Mouse (Mus musculus) lung, adult 2 months (tissue): ENCODE measurements around the gene Tle3. TPM values are rescaled to one million over a fixed set of nuclear protein-coding genes. Genes with fewer than 3 reads are reported as not detected.

Experiments used
- DNase-seq: peaks from one replicate; pipeline ENCODE4 v3.0.0; 2022
- H3K4me1 ChIP-seq: fragments of 200-500 bp; 2 replicates; pipeline ENCODE4 v1.6.1; 2011; ENCODE audit warnings: low read length; ENCODE audit not compliant: control insufficient read depth, insufficient read depth
- H3K4me3 ChIP-seq: fragments of 200-500 bp; replicated peaks from 2 replicates; pipeline ENCODE3; 2011; ENCODE audit warnings: low read depth, mild to moderate bottlenecking, control low read depth, low read length; ENCODE audit errors: extremely low read depth
- CTCF ChIP-seq: fragments of 200-500 bp; IDR thresholded peaks from 2 replicates; pipeline ENCODE4 v1.5.1; 2011; ENCODE audit warnings: mild to moderate bottlenecking, low read length, control low read depth; ENCODE audit not compliant: insufficient read depth
- POLR2A ChIP-seq: fragments of 200-500 bp; IDR thresholded peaks from 2 replicates; pipeline ENCODE4 v1.6.1; 2011; ENCODE audit warnings: low read depth, mild to moderate bottlenecking, control low read depth, low read length, borderline replicate concordance; ENCODE audit errors: extremely low read depth
- WGBS: fragments of 180-500 bp; shearing (Covaris S2); methylation state at CpG from one replicate; pipeline ENCODE4 v1.1.7; 2018; 5-methylcytosine and 5-hydroxymethylcytosine counted together
- polyA plus RNA-seq: library from polyadenylated mRNA; depleted of rRNA; stranded (reverse); fragments of >200 nt; gene quantifications from 2 replicates; pipeline ENCODE4 v1.2.3, GENCODE M21; 2012

Tle3 gene
- polyA plus RNA-seq, 1 experiment = 55.1 TPM

DNA sequence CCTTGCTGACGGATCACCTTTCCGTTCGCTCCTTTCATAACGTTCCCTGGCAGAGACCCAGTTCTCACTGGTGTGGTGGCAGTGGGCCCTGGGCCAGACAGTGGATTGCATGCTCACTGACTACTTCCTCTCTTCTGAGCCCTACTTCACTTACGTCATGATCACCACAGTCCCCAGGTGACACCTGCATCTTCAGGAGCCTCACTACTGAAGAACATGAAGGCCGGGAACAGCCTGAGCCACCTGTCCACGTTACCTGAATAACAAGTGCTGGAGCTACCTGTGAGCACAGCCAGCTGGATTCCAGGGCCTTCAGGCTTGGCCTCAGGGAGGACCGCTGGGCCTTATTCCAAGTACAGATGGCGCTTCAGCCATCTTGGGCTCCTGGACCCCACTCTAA, 24.1 kb upstream of the Tle3 start:
- H3K4me3 ChIP-seq = no peak overlapping the region
- no peak for TF ChIP-seq POLR2A
- TF ChIP-seq CTCF = no peak
- DNase-seq = no peak
- peaks cover 14% of the 10 kb centered on the region for H3K4me1 ChIP-seq
- 60% methylated on average over 9 of the region's 9 CpGs for WGBS

GRCm38 (mm10) chr9:61348616-61349015, 23.6 kb upstream of the Tle3 start:
- Histone ChIP-seq H3K4me3 (no peak overlapping the region), H3K4me1 (peaks cover 14% of the 10 kb centered on the region)
- no peak for TF ChIP-seq POLR2A
- no peak for TF ChIP-seq CTCF
- 77% methylated on average over 6 of the region's 6 CpGs for WGBS
- no peak for DNase-seq

GRCm38 (mm10) chr9:61349697-61350096, 22.5 kb upstream of the Tle3 start:
- Histone ChIP-seq H3K4me1 (peaks cover 14% of the 10 kb centered on the region), H3K4me3 (no peak overlapping the region)
- 47% methylated on average over 7 of the region's 7 CpGs for WGBS
- no peak for DNase-seq
- TF ChIP-seq CTCF = no peak
- no peak for TF ChIP-seq POLR2A

DNA sequence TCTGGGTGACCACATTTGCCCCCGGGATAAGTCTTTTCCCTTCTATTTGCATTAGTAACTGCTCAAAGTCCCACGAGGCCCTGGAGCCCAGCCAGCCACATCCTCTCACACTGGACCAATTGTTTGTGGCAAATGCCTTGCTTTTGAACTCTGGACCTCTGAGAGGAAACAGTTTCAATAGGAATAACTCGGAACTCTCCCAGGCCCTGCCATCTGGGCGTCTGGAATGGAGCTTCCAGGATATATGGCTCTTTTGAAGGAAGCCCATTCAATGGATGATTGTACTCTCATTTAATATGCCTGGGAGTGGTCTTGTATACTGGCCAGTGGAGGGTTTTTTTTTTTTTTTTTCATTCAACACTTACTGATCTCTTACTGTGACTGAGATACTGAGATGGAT, 21.0 kb upstream of the Tle3 start:
- TF ChIP-seq CTCF = no peak
- TF ChIP-seq POLR2A = no peak
- DNase-seq = no peak
- no peak overlapping the region for H3K4me3 ChIP-seq
- 33% methylated on average over 4 of the region's 4 CpGs for WGBS
- H3K4me1 ChIP-seq = peaks cover 14% of the 10 kb centered on the region

GRCm38 (mm10) chr9:61358933-61359332, 13.2 kb upstream of the Tle3 start:
- Histone ChIP-seq H3K4me1 (no peaks in the 10 kb centered on the region), H3K4me3 (no peak overlapping the region)
- WGBS = 90% methylated on average over 4 of the region's 4 CpGs
- TF ChIP-seq POLR2A = no peak
- no peak for TF ChIP-seq CTCF
- no peak for DNase-seq

DNA sequence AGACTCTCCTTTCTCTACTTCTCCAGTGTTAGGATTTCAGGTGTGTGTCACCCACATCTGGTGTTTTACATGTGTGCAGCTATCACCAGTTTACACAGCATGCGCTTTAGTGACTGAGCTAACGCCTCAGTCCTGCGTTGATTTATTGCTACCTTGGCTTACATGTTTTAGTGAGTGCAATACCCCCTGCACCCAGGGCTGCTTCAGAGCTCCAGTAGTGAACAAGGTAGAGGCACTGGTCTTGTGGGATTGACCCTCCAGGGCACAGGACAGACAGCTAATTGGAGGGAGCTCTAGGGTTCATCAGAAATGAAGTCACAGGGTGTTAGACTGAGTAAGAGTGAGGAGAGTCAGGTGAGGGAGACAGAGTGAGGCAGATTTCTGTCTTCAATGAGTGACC, 12.4 kb upstream of the Tle3 start:
- H3K4me3 ChIP-seq = no peak overlapping the region
- WGBS = 99% methylated on average over 3 of the region's 3 CpGs
- TF ChIP-seq CTCF (no peak), POLR2A (no peak)
- DNase-seq = no peak
- H3K4me1 ChIP-seq = no peaks in the 10 kb centered on the region

GRCm38 (mm10) chr9:61360163-61360562, 12.0 kb upstream of the Tle3 start:
- DNase-seq = no peak
- TF ChIP-seq POLR2A (no peak), CTCF (no peak)
- no peak overlapping the region for H3K4me3 ChIP-seq
- H3K4me1 ChIP-seq = no peaks in the 10 kb centered on the region
- 96% methylated on average over 8 of the region's 8 CpGs for WGBS

DNA sequence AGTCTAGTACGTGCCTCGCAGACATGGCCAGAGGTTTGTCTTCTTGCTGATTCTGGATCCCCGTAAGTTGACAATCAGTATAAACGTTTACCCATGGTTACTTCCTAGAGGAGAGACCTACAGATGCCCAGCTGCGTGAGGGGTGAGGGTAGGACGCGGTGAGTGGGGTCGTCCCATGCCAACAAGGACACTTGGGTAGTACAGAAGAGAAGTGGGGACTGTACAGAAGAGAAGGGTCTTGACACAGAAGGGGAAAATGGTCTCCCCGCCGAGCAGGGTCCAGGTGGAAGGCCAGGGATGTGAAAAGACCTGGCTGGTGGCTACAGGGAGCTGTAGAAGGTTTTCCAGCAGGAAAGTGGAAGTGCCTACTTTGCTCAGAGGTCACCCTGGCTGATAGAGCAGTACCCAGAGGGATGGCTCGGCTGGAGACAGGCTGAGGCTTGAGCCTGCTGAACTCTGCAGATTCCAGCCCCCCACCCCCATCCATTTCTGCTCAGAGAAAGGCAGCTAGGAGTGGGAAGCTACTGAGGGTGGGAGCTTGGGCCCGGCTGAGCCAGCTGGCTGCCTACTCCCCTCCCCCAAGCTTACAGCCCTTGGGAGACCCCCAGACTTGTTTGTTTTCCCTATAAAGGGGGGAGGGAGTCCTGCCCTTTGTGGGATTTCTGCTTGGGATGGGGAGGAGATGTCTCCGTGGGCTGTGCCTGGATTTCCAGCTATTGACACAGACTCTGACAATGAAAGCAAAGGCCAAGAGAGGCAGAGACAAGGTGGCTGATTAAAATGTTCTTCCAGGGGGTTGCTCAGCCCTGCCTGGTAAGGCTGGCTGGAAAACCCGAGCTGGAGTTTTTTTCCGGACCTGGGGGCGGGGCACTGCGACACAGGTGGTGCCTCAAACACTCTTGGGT, 11.2 kb upstream of the Tle3 start:
- TF ChIP-seq CTCF = no peak
- TF ChIP-seq POLR2A = no peak
- WGBS = 55% methylated on average over 17 of the region's 17 CpGs
- Histone ChIP-seq H3K4me3 (no peak overlapping the region), H3K4me1 (no peaks in the 10 kb centered on the region)
- no peak for DNase-seq

- peaks cover 3% of the 10 kb centered on the region; the same call in 1 of the 2 replicates for H3K4me1 ChIP-seq
- no peak overlapping the region for H3K4me3 ChIP-seq
- WGBS = 56% methylated on average over 9 of the region's 9 CpGs
- TF ChIP-seq CTCF = no peak
- no peak for TF ChIP-seq POLR2A
- DNase-seq = no peak
These were observed 9.0 kb upstream of the Tle3 start for GRCm38 (mm10) chr9:61363194-61363593.

- TF ChIP-seq POLR2A = no peak
- TF ChIP-seq CTCF = no peak
- WGBS = 31% methylated on average over 9 of the region's 9 CpGs
- no peak for DNase-seq
- Histone ChIP-seq H3K4me1 (peaks cover 15% of the 10 kb centered on the region), H3K4me3 (no peak overlapping the region)
These were observed 6.1 kb upstream of the Tle3 start for GRCm38 (mm10) chr9:61366108-61366507.
